Mouse (Mus musculus): Measurements from ENCODE around the gene Vwa8.

The Vwa8 gene

DNA sequence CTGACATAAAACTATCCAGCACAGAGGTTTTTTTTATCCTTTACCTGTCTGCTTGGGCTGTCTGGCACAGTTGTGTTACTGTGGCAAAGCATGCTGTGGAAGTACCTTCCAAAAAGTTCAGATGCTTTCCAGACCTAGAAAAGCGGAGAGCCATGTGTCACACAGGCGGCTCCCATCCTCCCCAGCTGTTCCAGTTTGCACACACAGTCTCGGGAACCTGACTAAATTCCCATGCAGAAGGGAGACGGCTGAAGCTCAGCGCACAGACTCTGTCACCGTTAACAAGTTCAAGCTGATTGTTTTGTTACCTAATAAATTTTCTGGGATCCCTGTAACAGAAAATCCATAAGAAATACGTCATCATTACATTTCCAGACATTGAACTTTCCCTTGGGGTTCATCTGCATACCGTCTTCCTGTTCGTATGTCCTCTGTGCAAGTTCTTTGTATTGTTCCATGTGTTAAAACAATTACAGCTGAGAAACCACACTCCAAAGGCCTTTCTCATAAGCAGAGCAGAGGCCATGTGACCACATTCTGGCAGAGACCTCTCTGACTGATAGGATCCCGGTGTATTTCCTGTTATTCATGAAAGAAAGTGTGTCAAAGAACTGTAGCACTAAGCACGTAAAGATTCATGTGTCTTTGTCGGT is 331.4 kb downstream of the Vwa8 start:
- in situ Hi-C loops (cut with MboI, MseI), result no loop called here

DNA sequence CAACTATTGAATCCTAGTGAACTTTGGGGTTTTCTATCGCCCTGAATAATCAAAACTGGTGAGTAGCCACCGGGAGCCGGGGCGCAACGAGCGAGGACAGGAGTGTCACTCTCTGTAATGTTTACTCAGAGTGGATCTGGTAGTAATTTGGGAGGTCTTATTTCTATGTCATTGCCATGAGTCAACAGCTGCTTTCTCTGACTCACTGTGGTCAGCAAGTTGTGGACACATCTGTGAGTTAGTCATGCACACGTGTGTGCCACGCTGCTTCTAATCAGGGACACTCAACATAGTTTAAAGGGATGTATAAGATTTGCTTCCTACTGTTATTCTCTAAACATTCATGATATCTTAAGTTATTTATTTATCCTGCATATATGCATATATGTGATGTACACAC is 332.9 kb downstream of the Vwa8 start:
- in situ Hi-C loops (cut with MboI, MseI), result no loop called here

DNA sequence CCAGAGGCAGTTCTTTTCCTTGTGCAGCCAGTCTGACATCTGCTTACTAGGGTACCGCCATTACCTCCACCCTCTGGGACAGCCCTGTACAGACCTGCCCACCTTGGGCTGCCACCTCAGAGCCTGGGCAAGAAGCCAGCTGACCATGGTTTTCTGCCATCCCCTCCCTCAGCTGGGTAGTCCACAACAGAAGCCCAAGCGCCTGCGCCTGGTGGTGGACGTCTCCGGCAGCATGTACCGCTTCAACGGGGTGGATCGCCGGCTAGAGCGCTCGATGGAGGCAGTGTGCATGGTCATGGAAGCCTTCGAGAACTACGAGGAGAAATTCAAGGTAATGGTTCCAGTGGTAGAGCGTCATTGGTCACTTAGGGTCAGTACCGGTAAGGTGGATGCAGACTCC is 333.9 kb downstream of the Vwa8 start:
- in situ Hi-C loops (cut with MboI, MseI), result no loop called here

DNA sequence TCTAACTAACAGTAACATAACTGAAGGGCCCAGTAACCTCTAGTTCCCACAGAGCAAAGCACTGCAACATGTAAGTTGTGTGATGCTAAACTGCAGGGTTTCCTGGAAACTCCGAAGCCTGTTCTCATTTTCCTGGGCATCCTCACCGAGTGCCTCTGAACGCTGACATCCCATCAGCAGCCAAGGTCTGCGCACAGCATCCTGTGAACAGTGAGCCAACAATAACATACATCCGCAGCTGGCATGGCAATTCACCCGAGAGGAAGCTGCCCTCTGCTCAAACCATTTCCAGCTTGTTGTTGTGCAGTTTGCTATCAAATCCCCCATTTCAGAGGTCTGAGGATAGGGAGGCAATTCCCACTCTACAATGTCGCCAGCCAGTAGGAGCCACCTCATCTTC is 334.4 kb downstream of the Vwa8 start:
- in situ Hi-C loops (cut with MboI, MseI), result no loop called here

DNA sequence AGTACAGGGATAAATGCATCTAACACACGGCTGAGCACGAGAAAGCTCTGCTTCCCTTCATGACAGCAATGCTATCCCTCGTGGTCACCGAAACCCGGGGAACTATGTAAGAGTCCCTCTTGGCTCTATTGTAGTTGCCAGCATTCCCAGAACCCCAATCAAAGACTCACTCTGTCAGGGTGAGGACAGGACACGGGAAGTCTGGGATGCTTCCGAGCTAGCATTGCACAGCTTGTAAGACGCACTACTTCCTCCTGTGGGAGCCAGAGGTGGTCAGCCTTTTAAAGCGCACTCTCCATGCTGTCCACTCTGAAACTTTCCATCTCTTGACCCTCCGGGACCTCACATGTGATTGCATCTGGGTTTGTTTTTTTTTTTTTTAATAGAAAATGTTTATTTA is 335.2 kb downstream of the Vwa8 start:
- in situ Hi-C loops (cut with MboI, MseI), result no loop called here

DNA sequence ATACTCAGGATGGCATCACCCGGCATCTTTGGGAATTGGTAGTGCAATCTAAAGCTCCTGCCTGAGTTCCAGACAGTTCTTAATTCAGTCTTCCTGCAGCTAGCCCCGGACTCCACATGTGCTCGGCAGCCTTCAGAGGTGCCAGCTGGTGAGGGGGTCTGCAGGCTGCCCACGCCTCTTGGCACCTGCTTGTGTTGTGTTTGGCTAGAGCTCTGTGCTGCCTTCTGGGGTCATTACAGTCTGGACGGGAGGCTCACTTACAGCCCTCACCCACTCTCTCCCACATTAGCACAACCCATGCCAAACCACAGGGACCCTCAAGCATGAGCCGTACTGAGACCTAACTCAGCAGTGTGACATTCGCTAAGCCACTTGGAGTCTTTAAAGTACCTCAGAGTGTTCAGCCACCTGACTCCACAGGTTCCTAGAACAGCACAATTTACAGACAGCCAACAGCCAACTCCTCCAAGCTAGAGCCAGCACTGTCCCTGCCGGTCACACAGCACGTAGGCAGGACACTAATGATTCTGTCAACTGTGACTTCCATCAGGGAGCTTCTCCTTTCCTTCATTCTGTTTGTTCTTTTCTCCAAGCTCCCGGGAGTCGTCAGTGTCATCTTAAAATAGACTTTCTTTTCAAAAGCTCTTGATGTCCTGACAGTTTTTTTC is 336.3 kb downstream of the Vwa8 start:
- in situ Hi-C loops (cut with MboI, MseI), result no loop called here

DNA sequence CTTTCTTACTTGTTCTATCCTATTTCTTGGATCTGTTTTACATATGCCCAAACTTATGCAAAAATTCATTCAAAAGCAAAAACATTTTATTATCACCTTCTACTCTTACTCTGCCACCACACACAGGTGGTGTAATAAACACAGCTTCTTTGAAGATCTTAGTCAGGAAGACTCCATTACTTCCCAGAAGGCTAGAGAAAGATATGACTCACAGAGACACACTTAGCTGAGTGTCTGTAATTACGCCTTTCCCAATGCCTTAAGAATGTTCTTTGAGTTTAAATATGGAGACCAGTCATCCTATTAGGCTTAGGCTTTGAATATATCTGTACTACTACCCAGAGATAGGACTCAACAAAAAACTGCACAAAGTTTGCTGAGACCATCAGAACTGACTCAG is 338.1 kb downstream of the Vwa8 start:
- in situ Hi-C loops (cut with MboI, MseI), result no loop called here

DNA sequence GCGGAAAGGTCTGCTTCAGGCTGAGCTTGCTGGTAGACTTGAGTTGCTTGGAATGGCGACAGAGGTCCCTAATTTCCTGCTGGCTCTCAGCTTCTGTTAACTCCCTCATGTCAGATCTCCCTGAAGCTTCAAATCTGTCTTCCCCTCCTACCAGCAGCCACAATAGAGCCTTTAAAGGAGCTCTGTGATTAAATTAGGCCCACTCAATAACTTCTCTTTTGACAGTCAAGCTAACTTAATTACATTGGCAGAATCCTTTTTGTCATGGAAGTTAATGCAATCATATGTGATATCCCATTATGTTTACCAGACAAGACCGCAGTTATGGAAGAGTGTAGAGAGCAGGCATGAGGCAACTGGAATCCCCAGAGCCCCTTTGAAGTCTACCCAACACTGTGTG is 347.9 kb downstream of the Vwa8 start:
- in situ Hi-C loops (cut with MboI, MseI), result no loop called here

DNA sequence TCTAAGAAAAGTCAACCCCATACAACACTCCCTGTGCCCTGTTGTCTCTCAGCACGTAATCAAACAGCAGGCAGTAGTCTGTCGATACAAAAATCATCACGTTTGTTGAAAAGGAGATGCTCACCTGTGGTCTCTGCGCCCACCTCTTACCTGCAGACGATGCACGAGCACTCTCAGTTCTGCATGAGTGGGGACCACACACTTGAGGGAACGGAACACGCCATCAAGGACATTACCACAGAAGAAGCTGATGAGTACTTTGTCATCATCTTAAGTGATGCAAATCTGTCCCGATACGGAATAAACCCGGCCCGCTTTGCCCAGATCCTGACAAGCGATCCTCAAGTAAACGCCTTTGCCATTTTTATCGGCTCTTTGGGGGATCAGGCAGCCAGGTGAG is 349.2 kb downstream of the Vwa8 start:
- in situ Hi-C loops (cut with MboI, MseI), result no loop called here

DNA sequence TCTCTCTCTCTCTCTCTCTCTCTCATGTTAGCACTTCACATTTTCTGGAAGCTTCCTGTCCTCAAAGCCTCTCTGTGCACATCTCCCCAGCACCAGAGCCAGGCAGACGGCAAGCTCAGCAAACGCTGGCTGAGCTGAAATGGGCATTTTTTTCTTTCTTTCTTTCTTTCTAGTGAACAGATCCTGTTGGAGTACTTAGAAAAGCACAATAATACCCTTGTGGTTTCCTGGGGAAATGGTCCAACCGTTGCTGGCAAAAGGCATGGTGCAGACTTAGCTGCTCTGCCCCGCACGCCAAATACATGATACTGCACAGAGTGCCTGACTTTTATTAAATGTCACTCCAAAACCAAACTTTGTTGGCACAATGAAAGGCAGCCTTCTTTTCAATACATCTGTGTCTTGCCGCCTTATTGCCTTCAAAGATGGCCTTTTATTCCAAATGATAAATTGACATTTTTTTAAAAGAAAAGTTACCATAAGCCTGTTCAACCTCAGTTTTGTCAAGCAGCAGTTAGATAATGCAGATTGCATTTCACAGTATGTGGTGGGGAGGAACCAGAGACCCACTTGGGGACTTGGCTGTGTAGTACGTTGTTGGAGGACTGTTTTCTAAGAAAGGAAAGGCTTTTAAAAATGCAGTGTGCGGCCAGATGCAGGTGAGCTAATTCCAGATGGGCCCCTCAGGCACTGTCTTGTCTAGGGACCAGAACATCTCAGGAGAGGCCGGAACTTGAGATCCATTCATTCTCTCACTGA is 351.5 kb downstream of the Vwa8 start:
- in situ Hi-C loops (cut with MboI, MseI), result no loop called here

DNA sequence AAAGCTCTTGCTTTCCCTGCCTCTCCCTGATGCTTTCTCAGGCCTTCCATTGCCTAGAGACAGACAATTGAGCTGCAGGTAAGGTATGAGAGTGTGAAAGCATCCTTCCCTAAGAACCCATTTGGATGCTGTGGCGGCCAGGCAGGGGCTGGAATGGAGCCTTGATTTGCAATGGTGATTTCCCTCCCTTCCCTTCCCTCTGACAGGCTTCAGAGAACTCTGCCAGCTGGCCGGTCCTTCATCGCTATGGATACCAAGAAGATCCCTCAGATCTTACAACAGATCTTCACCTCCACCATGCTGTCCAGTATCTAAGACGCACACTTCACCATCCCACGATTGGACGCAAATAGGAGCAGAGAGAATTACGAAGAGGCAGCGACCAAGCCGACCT is 352.0 kb downstream of the Vwa8 start:
- in situ Hi-C loops (cut with MboI, MseI), result no loop called here

DNA sequence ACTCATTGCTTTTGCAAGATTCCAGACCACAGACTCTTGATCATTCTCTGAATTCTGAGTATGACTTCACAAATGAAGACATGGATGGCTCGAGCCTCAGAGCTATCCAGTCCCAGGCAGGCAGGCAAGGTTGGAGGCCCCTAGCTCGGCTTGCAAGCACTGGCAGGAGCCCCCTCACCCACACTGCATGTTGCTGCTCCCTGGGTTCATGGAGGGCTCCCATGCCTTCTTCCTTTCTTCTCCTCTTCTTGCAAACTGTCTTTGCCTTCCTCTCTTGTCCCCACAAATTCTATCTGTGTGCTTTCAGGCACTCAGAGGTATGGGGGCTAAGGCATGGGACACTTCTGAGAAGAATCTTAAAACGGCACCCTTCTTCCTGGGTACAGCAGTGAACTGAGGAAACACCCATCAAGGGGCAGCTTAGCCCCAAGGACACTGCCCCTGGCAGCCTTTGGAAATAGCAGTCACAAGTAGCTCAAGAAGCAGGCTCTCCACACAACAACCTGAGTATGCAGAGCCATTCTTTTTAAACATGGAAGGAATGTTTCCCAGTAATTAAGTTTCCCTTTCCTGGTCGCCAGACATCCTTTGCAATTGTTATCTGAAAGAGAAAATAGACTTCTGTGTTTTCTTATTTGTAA is 354.0 kb downstream of the Vwa8 start:
- in situ Hi-C loops (cut with MboI, MseI), result no loop called here

DNA sequence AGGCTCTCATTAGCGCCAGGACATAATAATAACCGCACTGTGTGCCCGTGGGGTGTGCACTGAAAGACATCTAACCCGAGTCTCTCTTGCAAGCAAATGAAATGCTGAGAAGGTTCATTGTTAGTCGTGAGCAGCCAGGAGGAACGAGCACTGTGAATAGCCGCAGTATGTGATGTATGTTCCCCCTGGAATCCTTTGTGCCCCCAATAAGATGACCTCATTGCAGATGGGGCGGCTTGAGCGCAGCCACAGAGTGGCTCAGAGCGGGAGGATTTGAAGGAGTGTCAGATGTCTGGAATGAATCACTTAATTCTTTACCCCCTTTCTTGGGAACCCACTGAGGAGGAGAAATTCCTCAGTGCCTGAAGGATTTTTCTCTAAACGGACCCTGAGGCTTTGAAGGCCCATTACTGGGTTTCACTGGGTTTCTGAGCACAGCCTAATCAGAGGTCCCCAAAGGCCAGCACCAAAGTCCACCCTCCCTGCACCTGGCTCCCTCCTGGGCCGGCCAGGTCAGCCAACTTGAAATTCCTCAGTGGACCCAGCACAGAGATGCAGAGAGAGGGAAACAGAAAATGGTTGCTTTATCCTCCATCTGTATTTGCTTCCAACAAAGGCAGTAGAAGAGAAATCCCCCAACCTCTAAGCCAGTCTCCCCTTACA is 354.8 kb downstream of the Vwa8 start:
- in situ Hi-C loops (cut with MboI, MseI), result no loop called here

DNA sequence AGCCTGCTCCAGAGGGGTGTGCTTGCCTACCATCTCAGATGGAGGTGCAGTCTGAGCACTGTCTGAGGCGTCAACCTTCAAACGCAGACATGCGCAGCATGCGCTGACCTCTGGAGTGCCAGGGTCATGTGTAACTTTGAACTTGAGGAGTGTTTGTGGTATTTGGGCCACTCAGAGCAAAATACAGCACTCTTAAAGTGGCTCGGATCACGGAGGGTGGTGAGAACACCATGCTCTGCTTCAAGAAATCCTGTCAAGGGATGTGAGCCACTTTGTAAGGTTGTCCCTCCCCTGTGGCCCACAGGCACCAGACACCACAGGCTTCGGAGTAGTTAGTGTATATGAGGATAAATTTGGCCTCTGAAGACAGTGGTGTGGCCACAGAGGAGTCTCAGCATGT is 356.0 kb downstream of the Vwa8 start:
- in situ Hi-C loops (cut with MboI, MseI), result no loop called here

DNA sequence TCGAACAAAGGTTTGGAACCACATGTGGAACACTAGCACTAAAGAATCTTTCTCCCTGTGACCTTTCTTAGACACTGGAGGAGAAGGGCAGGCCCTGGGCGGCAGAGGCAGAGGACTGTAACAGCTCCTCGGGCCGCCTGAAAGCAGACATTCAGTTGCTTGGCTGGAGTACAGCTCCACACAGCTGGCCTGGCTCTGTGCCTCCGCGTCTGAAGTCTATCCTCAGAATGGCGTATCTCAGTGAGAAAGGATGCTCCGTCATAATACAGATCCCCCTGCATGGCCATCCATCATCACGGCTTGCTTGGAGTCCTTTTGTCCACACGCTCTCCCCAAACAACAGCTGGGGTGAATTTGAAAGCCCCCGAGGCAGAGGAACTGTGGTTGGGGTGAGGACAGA is 357.4 kb downstream of the Vwa8 start:
- in situ Hi-C loops (cut with MboI, MseI), result no loop called here

DNA sequence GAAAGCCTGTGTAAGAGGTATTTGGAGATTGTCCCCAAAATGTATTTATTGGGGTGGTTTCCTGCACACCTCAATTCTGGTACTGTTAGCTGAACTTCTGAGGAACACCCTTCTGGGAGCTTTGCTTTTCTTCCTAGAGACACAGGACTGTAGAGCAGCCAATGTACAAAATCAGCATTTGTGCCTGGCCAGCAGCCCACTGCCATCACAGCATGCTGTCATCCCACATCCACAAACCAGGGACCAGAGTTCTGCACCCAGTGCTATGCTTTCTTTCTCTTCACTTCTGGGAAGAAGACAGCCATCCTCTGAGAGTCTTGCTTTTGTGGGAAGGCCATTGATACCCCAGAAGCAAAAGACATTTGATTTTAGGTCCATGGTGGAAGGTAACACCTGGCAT is 359.6 kb downstream of the Vwa8 start:
- in situ Hi-C loops (cut with MboI, MseI), result no loop called here

DNA sequence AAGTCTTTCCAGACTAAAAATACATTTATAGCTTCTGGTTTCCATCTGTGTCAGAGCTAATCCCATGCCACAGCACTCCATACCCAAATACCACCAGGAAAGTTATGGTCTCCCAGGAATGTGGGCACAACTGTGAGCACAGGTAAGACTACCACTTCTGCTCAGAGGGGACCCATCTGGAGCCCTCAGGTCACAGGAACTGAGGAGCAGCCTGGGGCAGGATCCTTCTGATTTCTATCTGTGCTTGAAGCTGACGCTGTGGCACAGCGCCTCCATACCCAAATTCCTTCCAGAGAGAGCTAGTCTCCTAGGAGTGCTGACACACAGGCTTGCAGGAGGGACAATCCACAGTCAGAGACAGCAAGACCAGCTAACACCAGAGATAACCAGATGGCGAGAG is 361.0 kb downstream of the Vwa8 start:
- in situ Hi-C loops (cut with MboI, MseI), result no loop called here

DNA sequence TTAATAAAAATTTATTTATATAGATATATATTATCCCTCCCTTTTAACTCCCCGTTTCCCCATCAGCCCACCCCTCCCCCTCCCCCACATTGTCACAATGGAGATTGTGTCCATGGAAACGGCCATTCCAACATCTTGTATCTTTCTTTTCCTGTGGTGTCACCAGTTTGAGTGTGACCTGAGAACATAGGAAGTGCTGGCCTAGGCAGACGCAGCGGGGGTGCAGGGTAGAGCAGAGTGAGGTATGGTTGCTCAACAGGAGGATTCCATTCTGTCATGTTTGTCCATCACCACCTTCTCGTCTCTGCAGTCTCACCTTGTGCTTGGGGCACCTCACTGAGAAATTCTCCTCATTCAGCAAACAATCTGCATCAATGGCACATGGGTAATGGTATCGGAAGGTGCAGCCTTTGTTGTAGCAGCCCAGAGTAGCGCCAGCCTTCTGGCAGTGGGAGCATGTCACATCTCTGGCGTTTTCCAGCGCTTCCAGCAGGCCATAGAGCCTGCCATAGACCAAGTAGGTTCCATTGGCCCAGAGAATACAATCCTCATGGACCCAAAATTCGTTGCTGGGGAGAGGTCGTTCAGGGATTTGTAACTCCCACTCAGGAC is 363.6 kb downstream of the Vwa8 start:
- in situ Hi-C loops (cut with MboI, MseI), result no loop called here

DNA sequence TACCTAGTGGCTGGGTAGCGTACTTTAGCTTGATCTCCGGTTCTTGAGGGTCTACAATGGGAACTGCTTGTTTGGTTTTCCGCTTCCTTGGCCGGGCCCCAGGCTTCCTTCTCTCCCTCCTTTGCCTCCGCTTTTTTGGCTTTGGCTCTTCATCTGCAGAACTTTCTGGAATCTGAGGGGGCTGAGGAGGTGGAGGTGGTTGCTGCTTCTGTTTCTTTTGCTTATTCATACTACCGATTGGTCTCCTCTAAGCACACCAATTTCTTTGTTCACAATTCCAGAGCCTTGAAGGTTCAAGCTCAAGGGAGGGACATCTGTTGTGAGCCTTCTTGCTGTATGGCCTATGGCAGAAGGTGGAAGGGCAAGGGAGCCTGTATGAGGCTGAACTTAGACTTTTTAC is 365.3 kb downstream of the Vwa8 start:
- in situ Hi-C loops (cut with MboI, MseI), result no loop called here

DNA sequence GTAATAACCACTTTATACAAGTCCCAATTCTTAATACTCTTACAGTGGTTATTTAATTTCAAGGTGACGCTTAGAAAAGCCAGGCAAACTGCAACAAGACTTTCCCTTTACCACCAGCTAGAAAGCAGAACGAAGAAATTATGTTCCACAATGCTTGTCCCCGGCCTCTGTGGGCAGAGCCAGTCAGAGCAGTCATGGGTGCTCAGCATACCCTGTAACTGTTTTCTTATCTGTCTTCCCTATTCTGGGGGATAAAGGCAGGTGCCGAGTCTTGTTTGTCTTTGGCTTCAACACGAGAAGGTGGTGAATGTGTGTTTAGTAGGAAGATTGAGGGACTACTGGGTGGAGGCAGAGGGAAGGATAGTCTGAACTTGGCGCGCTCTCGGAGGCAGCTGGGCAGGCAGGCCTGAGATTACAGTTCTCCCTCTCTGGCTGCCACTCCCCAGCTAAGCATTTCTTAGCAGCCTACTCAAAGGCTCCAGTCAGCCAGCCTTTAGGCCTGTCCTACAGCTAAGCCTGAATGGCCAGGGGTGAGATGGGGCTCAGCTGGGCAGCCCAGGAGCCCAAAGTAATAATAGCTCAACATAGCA is 365.9 kb downstream of the Vwa8 start:
- in situ Hi-C loops (cut with MboI, MseI), result no loop called here

DNA sequence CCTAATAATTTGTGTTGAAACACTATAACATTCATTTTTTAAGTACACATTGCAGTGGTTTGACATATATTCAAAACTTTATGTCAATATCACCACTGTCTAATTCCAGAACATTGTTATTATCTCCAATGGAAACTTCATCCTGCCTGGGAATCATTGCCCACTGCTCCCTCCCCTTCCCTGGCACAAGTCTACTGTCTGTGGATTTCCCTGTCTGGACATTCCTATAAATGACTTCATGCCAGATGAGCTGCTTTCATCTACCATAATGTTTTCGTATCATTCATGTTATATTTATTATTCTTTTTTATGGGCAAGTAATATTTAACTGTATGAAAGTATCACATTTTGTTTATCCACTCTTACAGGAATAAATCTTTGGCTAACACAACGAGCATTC is 367.5 kb downstream of the Vwa8 start:
- in situ Hi-C loops (cut with MboI, MseI), result no loop called here
